Mouse (Mus musculus): ENCODE results near the gene Wasf3.
"Not testable (repeated sequence)": the region's sequence is repeated elsewhere in the genome, so short reads cannot be mapped to it uniquely, and the experiment has no call there.

Wasf3 gene

DNA sequence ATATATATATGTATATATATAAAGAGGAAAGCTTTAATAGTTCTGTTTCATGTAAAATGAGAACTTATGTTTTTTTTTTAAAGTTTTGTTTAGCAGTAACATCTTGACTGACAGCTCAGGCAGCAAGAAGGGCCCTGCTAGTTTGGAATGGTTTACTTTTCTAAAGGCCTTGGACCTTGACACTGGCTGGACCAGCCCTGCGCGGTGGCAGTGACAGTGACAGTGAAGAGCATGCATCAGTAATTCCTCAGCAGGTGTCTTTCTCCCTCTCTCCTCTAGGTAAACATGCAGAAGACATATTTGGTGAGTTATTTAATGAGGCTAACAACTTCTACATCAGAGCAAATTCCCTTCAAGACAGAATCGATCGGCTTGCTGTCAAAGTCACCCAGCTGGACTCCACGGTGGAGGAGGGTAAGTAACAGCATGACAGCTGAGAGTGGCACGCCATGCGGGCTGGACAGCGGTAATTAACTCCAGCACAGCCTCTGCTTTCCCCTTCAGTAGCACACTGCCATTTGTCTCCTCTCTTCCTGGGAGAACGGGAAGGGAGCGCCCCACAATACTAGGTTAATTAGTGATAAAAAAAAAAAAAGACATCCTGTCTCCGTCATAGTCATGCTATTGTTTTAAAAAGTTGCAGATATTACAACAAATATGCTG, 66.9 kb downstream of the Wasf3 start:
- peak; percentile 19 for DNase-seq

DNA sequence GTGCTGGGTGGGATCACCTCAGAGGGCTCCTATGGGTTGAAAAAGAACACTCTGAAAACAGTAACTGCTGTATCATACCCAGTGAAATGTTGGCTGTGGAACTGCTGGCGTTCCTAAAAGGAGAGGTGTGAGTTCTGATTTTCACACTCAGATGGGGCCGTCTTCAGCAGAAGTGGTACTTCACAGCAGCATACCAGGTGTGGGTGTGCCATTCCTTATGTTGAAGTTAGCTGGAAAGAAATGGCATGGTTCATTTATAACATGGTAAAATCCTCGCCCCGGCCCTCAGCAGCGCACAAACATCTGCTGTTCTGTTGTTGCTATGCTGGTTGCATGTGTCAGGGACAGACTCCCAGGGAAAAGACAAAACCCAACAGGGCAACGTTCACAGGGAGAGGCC, 68.8 kb downstream of the Wasf3 start:
- no peak for DNase-seq

DNA sequence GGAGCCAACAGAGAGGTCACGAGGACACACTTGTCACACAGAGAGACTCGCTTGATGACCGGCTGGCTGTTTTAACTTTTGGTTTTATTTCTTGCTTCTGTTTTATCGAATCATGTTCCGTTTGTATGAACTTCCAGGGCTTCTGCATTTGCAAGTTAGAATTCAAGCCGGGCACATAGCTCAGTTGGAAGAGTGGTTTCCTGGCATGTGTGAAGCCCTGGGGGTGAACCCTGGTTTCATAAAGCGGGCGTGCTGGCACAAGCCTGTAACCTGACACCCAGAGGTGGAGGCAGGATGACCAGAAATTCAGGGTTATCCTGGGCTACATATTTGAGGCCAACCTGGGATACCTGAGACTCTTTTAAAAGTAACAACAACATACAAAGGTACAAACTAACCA, 76.8 kb downstream of the Wasf3 start:
- DNase-seq = peak; percentile 67

DNA sequence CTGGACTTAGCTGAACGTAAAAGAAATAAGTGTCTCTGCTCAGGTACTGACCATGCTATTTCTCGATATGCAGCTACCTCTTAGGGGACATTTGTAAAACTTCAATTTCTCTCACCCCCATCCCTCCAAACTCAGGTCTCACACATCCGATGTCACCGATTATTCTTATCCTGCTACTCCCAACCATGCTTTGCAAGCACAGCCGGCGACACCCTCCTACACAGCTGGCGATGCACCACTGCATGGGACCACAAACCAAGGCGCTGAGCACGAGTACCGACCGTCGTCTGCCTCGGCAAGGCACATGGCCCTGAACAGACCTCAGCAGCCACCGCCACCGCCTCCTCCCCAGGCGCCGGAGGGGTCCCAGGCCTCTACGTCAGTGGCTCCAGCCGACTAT, 81.9 kb downstream of the Wasf3 start:
- no peak for DNase-seq

DNA sequence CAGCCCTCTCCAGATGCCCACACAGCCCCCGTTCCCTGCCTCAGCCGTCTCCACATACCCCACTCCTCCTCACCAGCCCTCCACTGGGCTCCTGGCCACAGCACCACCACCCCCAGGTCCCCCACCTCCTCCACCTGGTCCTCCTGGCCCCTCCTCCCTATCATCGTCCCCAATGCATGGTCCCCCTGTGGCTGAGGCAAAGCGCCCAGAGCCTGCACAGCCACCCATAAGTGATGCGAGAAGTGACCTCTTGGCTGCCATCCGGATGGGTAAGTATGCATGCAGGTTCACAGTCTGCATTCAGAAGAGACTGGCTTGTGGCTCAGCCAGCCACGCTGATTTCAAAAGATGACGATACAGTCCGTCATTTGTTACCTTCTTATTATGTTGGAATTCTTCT, 83.5 kb downstream of the Wasf3 start:
- DNase-seq = no peak

DNA sequence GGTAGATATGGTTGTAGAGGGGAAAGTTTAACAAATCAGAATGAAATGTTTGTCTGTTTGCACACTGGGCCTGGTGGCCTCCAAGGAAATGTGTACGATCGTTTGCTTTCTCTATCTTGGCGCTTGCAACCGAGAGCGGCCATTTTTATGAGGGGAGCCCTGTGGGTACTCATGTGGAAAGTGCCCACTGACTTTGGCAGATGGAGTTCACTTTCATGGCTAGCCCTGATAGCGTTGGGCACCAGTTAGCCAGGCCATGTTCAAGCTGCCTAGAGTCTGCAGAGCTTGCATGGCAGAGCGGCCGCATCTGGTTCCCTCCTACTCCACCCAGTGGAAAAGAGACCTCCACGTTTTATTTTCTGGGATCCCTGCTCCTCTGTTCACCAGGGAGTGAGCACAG, 86.0 kb downstream of the Wasf3 start:
- no peak for DNase-seq

DNA sequence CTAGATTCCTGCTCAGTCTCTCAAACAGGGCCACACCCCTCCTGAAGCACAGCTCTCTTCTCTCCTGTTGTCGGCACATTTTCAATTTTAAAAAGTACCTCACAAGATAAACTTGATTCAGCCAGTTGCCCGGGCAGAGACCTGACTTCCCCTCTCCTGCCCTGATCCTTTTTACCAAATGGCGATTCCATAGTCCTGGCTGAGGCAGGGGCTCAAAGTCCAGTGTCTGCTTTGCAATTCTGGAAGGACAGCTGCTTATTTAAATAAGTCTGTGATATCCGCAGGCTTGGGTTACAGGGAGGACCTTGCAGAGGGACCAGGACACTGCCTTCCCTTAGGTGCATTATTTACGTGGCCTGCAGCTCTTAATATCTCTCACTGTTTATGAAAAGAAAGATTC, 86.5 kb downstream of the Wasf3 start:
- peak; percentile 29 for DNase-seq

DNA sequence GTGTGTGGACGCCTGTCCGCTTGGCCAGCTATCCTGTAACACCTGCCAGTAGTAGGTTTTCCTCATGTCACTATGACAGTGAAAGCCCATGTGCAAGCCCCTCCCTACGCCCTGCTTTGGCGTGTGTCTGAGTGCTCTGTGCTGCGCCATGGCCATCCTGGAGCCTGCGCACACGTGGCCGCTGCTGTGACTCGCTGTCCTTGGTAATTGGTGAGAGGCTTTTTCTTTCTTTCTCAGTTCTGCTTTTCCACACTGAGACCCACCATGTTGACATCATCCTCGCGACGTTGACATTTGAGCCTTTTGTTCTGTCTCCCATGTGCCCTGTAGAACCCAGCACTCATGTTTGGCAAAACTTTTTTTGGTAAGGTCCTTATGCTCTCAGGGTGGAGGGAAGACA, 87.0 kb downstream of the Wasf3 start:
- no peak for DNase-seq

DNA sequence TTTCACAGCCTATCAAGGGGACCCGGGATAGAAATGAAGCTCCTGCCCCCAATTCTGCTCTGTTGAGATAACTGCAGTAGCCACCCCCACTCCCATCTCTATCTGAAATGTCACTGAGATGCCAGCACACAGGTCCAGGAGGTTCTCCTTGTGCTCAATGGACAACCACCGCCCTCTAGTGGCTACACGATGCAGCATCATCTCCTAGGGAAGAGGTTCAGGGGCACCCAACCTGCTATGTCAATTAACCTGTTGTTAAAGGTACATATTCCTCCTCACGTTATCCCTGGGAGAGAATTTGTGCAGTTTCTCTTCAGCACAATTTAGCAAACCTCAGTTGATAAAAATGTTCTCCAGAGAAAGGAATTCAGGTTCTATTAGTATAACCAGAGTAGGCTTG, 94.8 kb downstream of the Wasf3 start:
- peak; percentile 44 for DNase-seq

DNA sequence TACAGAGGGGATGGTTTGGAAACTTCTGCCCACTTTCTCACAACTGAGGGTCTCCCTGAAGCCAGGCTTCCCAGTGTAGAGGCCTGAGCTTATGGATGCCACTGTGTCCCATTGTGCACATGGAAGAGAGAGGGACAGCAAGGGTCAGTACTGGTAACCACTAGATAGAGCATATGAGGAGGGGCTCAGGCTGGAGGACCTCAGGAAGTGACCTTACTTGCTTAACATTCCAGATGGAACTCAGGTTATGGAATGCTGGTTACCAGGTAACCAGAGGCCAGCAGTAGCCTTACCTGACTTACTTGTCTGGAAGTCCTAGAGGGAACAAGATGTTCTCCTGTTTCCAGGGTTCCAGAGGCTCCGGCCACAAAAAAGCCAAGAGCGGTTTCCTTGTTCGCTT, 96.9 kb downstream of the Wasf3 start, which contains the start of gene Gm6408:
TSS of gene Gm6408 (plus strand) at position 301 of the 400 bp plus-strand sequence.
- DNase-seq = not testable (repeated sequence)

DNA sequence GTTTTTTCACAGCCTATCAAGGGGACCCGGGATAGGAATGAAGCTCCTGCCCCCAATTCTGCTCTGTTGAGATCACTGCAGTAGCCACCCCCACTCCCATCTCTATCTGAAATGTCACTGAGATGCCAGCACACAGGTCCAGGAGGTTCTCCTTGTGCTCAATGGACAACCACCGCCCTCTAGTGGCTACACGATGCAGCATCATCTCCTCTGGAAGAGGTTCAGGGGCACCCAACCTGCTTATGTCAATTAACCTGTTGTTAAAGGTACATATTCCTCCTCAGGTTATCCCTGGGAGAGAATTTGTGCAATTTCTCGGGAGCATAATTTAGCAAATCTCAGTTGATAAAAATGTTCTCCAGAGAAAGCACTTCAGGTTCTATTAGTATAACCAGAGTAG, 104.2 kb downstream of the Wasf3 start:
- DNase-seq = peak; percentile 50

DNA sequence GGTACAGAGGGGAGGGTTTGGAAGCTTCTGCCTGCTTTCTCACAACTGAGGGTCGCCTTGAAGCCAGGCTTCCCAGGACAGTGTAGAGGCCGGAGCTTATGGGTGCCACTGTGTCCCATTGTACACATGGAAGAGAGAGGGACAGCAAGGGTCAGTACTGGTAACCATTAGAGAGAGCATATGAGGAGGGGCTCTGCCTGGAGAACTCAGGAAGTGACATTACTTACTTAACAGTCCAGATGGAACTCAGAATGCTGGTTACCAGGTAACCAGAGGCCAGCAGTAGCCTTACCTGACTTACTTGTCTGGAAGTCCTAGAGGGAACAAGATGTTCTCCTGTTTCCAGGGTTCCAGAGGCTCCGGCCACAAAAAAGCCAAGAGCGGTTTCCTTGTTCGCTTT, 106.3 kb downstream of the Wasf3 start, which contains the start of gene Gm6370:
TSS of gene Gm6370 (plus strand) at position 301 of the 400 bp plus-strand sequence.
- not testable (repeated sequence) for DNase-seq

DNA sequence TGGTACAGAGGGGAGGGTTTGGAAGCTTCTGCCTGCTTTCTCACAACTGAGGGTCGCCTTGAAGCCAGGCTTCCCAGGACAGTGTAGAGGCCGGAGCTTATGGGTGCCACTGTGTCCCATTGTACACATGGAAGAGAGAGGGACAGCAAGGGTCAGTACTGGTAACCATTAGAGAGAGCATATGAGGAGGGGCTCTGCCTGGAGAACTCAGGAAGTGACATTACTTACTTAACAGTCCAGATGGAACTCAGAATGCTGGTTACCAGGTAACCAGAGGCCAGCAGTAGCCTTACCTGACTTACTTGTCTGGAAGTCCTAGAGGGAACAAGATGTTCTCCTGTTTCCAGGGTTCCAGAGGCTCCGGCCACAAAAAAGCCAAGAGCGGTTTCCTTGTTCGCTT, 117.3 kb downstream of the Wasf3 start, which contains the start of gene 4930449I24Rik:
TSS of gene 4930449I24Rik (plus strand) at position 301 of the 400 bp plus-strand sequence.
- DNase-seq = not testable (repeated sequence)

DNA sequence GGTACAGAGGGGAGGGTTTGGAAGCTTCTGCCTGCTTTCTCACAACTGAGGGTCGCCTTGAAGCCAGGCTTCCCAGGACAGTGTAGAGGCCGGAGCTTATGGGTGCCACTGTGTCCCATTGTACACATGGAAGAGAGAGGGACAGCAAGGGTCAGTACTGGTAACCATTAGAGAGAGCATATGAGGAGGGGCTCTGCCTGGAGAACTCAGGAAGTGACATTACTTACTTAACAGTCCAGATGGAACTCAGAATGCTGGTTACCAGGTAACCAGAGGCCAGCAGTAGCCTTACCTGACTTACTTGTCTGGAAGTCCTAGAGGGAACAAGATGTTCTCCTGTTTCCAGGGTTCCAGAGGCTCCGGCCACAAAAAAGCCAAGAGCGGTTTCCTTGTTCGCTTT, 129.0 kb downstream of the Wasf3 start, which contains the start of gene Gm3402:
TSS of gene Gm3402 (plus strand) at position 301 of the 400 bp plus-strand sequence.
- DNase-seq = not testable (repeated sequence)

Measured in kidney, adult 9 months (tissue).